Mouse (Mus musculus): Measurements from ENCODE around the gene Gzmm. TPM values are rescaled to one million over a fixed set of nuclear protein-coding genes. Genes with fewer than 3 reads are reported as not detected.
"Not testable (repeated sequence)": the region's sequence is repeated elsewhere in the genome, so short reads cannot be mapped to it uniquely, and the experiment has no call there.

Gene Gzmm
- polyA plus RNA-seq, 1 experiment from 2014 or later: 2.0 TPM

GRCm38 (mm10) chr10:79695231-79696128, 6.7 kb downstream of the Gzmm start:
- H3K4me2 ChIP-seq (replicated peaks): no peak overlapping the region
- H3K36me3 ChIP-seq: no peaks in the 10 kb centered on the region
- 0 out of 2 replicates have a peak overlapping the region, but pooled peaks have one; percentile 8 for H3K27ac ChIP-seq (replicated peaks)
- no peak overlapping the region for H3K4me3 ChIP-seq
- 63% methylated on average over 13 of the region's 13 CpGs for WGBS
- H3K27me3 ChIP-seq: no peaks in the 10 kb centered on the region
- no peak overlapping the region for H3K9ac ChIP-seq (replicated peaks)
- H3K4me1 ChIP-seq: peaks cover 12% of the 10 kb centered on the region
- no peak; the same call in 1 of the 2 replicates for ATAC-seq (replicated peaks)
- no peaks in the 10 kb centered on the region for H3K9me3 ChIP-seq

- WGBS: 70% methylated on average over 9 of the region's 9 CpGs
- H3K9me3 ChIP-seq: no peaks in the 10 kb centered on the region
- no peak for ATAC-seq (replicated peaks)
- H3K9ac ChIP-seq (replicated peaks): no peak overlapping the region
- no peaks in the 10 kb centered on the region for H3K27me3 ChIP-seq
- H3K4me1 ChIP-seq: peaks cover 12% of the 10 kb centered on the region
- no peaks in the 10 kb centered on the region for H3K36me3 ChIP-seq
- H3K4me3 ChIP-seq: no peak overlapping the region
- no peak overlapping the region for H3K4me2 ChIP-seq (replicated peaks)
- H3K27ac ChIP-seq (replicated peaks): 0 out of 2 replicates have a peak overlapping the region, but pooled peaks have one; percentile 8
Observed at GRCm38 (mm10) chr10:79696129-79696651, 7.4 kb downstream of the Gzmm start.

- Histone ChIP-seq H3K4me2 (replicated peaks) (no peak overlapping the region), H3K4me1 (peaks cover 12% of the 10 kb centered on the region), H3K36me3 (no peaks in the 10 kb centered on the region), H3K4me3 (no peak overlapping the region), H3K27me3 (no peaks in the 10 kb centered on the region), H3K27ac (replicated peaks) (no peak overlapping the region), H3K9ac (replicated peaks) (no peak overlapping the region), H3K9me3 (no peaks in the 10 kb centered on the region)
- WGBS: 86% methylated on average over 6 of the region's 6 CpGs
- no peak for ATAC-seq (replicated peaks)
Observed at GRCm38 (mm10) chr10:79697916-79698315, 9.1 kb downstream of the Gzmm start.

- Histone ChIP-seq H3K9me3 (no peaks in the 10 kb centered on the region), H3K4me3 (no peak overlapping the region), H3K27me3 (no peaks in the 10 kb centered on the region), H3K4me2 (replicated peaks) (no peak overlapping the region), H3K36me3 (no peaks in the 10 kb centered on the region), H3K4me1 (peaks cover 13% of the 10 kb centered on the region), H3K27ac (replicated peaks) (no peak overlapping the region), H3K9ac (replicated peaks) (no peak overlapping the region)
- no peak for ATAC-seq (replicated peaks)
- WGBS: 96% methylated on average over 6 of the region's 6 CpGs
Observed at GRCm38 (mm10) chr10:79698459-79698858, 9.6 kb downstream of the Gzmm start.

- no peak overlapping the region for H3K9ac ChIP-seq (replicated peaks)
- H3K9me3 ChIP-seq: no peaks in the 10 kb centered on the region
- 57% methylated on average over 7 of the region's 7 CpGs for WGBS
- H3K4me3 ChIP-seq: no peak overlapping the region
- H3K36me3 ChIP-seq: no peaks in the 10 kb centered on the region
- no peaks in the 10 kb centered on the region for H3K27me3 ChIP-seq
- peaks cover 18% of the 10 kb centered on the region for H3K4me1 ChIP-seq
- no peak for ATAC-seq (replicated peaks)
- H3K4me2 ChIP-seq (replicated peaks): no peak overlapping the region
- H3K27ac ChIP-seq (replicated peaks): no peak overlapping the region
Observed at GRCm38 (mm10) chr10:79700676-79701075, 11.9 kb downstream of the Gzmm start.

GRCm38 (mm10) chr10:79701443-79702129, 12.8 kb downstream of the Gzmm start:
- ATAC-seq (replicated peaks): no peak
- Histone ChIP-seq H3K4me3 (no peak overlapping the region), H3K9me3 (no peaks in the 10 kb centered on the region), H3K27ac (replicated peaks) (no peak overlapping the region), H3K36me3 (no peaks in the 10 kb centered on the region), H3K4me1 (peaks cover 22% of the 10 kb centered on the region), H3K27me3 (no peaks in the 10 kb centered on the region), H3K9ac (replicated peaks) (no peak overlapping the region), H3K4me2 (replicated peaks) (no peak overlapping the region)
- 75% methylated on average over 10 of the region's 10 CpGs for WGBS

GRCm38 (mm10) chr10:79702970-79703369, 14.2 kb downstream of the Gzmm start:
- 90% methylated on average over 4 of the region's 4 CpGs for WGBS
- H3K4me1 ChIP-seq: peaks cover 35% of the 10 kb centered on the region
- ATAC-seq (replicated peaks); H3K4me2 ChIP-seq (replicated peaks); H3K9me3 ChIP-seq; H3K4me3 ChIP-seq; H3K9ac ChIP-seq (replicated peaks); H3K27me3 ChIP-seq; H3K36me3 ChIP-seq; H3K27ac ChIP-seq (replicated peaks): not testable (repeated sequence)

GRCm38 (mm10) chr10:79703541-79703940, 14.7 kb downstream of the Gzmm start:
- H3K36me3 ChIP-seq: 0 out of 2 replicates have a peak, but pooled peaks cover 2% of the 10 kb centered on the region
- WGBS: 75% methylated on average over 10 of the region's 10 CpGs
- peak overlapping the region; percentile 73 for H3K27ac ChIP-seq (replicated peaks)
- H3K4me3 ChIP-seq: peak overlapping the region; percentile 89
- H3K4me1 ChIP-seq: peaks cover 36% of the 10 kb centered on the region
- H3K9me3 ChIP-seq: no peaks in the 10 kb centered on the region
- H3K9ac ChIP-seq (replicated peaks): peak overlapping the region; percentile 50
- ATAC-seq (replicated peaks): peak; percentile 9; the same call in 1 of the 2 replicates
- no peaks in the 10 kb centered on the region for H3K27me3 ChIP-seq
- H3K4me2 ChIP-seq (replicated peaks): peak overlapping the region; percentile 48

GRCm38 (mm10) chr10:79704065-79704969, 15.5 kb downstream of the Gzmm start, which contains the start of gene Bsg:
Bsg (plus strand) TSS chr10:79704491.
- peaks cover 36% of the 10 kb centered on the region for H3K4me1 ChIP-seq
- peak within 1 kb of the TSS; percentile 89 for H3K4me3 ChIP-seq
- no peaks in the 10 kb centered on the region for H3K9me3 ChIP-seq
- H3K36me3 ChIP-seq: peaks cover 9% of the 10 kb centered on the region; the same call in 1 of the 2 replicates
- no peaks in the 10 kb centered on the region for H3K27me3 ChIP-seq
- ATAC-seq (replicated peaks): peak; percentile 94
- peak within 1 kb of the TSS; percentile 89 for H3K9ac ChIP-seq (replicated peaks)
- WGBS: under 1% methylated on average over 65 of the region's 65 CpGs
- H3K4me2 ChIP-seq (replicated peaks): peak within 1 kb of the TSS; percentile 91
- peak within 1 kb of the TSS; percentile 73 for H3K27ac ChIP-seq (replicated peaks)

- Histone ChIP-seq H3K36me3 (peaks cover 15% of the 10 kb centered on the region; the same call in 1 of the 2 replicates), H3K9me3 (no peaks in the 10 kb centered on the region), H3K27me3 (no peaks in the 10 kb centered on the region), H3K4me3 (peak overlapping the region; percentile 89), H3K4me1 (peaks cover 36% of the 10 kb centered on the region), H3K9ac (replicated peaks) (peak overlapping the region; percentile 89), H3K27ac (replicated peaks) (peak overlapping the region; percentile 73), H3K4me2 (replicated peaks) (peak overlapping the region; percentile 91)
- no peak for ATAC-seq (replicated peaks)
- 5% methylated on average over 10 of the region's 10 CpGs for WGBS
Observed at GRCm38 (mm10) chr10:79704970-79705360, 16.1 kb downstream of the Gzmm start.

GRCm38 (mm10) chr10:79705951-79706350, 17.1 kb downstream of the Gzmm start:
- WGBS: 91% methylated on average over 5 of the region's 5 CpGs
- ATAC-seq (replicated peaks): no peak
- Histone ChIP-seq H3K4me2 (replicated peaks) (peak overlapping the region; percentile 91), H3K36me3 (peaks cover 25% of the 10 kb centered on the region), H3K4me3 (peak overlapping the region; percentile 89; the same call in 1 of the 2 replicates), H3K27me3 (no peaks in the 10 kb centered on the region), H3K27ac (replicated peaks) (no peak overlapping the region), H3K9me3 (no peaks in the 10 kb centered on the region), H3K9ac (replicated peaks) (peak overlapping the region; percentile 89), H3K4me1 (peaks cover 36% of the 10 kb centered on the region)
